Mouse (Mus musculus) ES-E14 (cell line): ENCODE data around the gene Nkpd1. TPM values are rescaled to one million over a fixed set of nuclear protein-coding genes. Genes with fewer than 3 reads are reported as not detected.

Source experiments
- DNase-seq: peaks from one replicate; pipeline ENCODE4 v3.0.0-alpha.2; 2013; ENCODE audit warnings: low read depth, low spot score
- H3K27ac ChIP-seq: 2 replicates; pipeline ENCODE4 v1.5.1; 2012; ENCODE audit warnings: low read depth, mild to moderate bottlenecking, low read length, moderate library complexity, mixed read lengths; ENCODE audit not compliant: poor library complexity, insufficient read depth, severe bottlenecking
- H3K36me3 ChIP-seq: 2 replicates; pipeline ENCODE4 v1.6.1; 2012; ENCODE audit warnings: mild to moderate bottlenecking, low read length, moderate library complexity, mixed read lengths; ENCODE audit not compliant: control insufficient read depth, poor library complexity, insufficient read depth, severe bottlenecking
- H3K4me1 ChIP-seq, 2 experiments: fragments of 150-350 bp in 1 of 2; sonication (generic) in 1 of 2; 2 replicates each; pipeline ENCODE4 v1.6.1; 2012; ENCODE audit warnings: low read length in 2 of 2, mild to moderate bottlenecking in 1 of 2, mixed read lengths in 1 of 2; ENCODE audit not compliant: control insufficient read depth in 2 of 2, insufficient read depth in 2 of 2, poor library complexity in 1 of 2
- H3K4me3 ChIP-seq, 2 experiments: fragments of 150-350 bp in 1 of 2; sonication (generic) in 1 of 2; 2 replicates each; pipeline ENCODE4 v1.5.1; 2012; ENCODE audit warnings: low read length in 2 of 2, low read depth in 1 of 2, mild to moderate bottlenecking in 1 of 2, mixed read lengths in 1 of 2; ENCODE audit not compliant: insufficient read depth in 1 of 2, poor library complexity in 1 of 2, severe bottlenecking in 1 of 2
- H3K9ac ChIP-seq: 2 replicates; pipeline ENCODE4 v1.6.1; 2012; ENCODE audit warnings: low read depth, mild to moderate bottlenecking, low read length, mixed read lengths; ENCODE audit not compliant: poor library complexity, insufficient read depth, severe bottlenecking
- H3K9me3 ChIP-seq: fragments of 150-350 bp; sonication (generic); 2 replicates; pipeline ENCODE4 v1.6.1; 2012; ENCODE audit warnings: low read depth, mild to moderate bottlenecking, low read length; ENCODE audit not compliant: control insufficient read depth, insufficient read depth
- CHD2 ChIP-seq: IDR thresholded peaks from 2 replicates; pipeline ENCODE4 v1.6.1; 2014; ENCODE audit warnings: mild to moderate bottlenecking, low read depth, low read length, inconsistent platforms
- HCFC1 ChIP-seq: IDR thresholded peaks from 2 replicates; pipeline ENCODE4 v1.6.1; 2012; ENCODE audit warnings: low read length, inconsistent platforms, borderline replicate concordance; ENCODE audit not compliant: insufficient read depth
- MAFK ChIP-seq: IDR thresholded peaks from 2 replicates; pipeline ENCODE4 v1.6.1; 2014; ENCODE audit warnings: mild to moderate bottlenecking, low read depth, low read length, inconsistent platforms; ENCODE audit not compliant: insufficient read depth
- ZC3H11A ChIP-seq: IDR thresholded peaks from 2 replicates; pipeline ENCODE4 v1.6.1; 2012; ENCODE audit warnings: low read depth, mild to moderate bottlenecking, inconsistent platforms, low read length, borderline replicate concordance
- ZNF384 ChIP-seq: IDR thresholded peaks from 2 replicates; pipeline ENCODE4 v1.6.1; 2012; ENCODE audit warnings: low read depth, low read length, inconsistent platforms
- in situ Hi-C, 2 experiments: fragments of 600-800 bp; cut with MboI; formaldehyde crosslinking; loops; one replicate each; pipeline ENCODE4 v1.15.1; 2025; ENCODE audit warnings: low sequenced_read_pairs in 2 of 2, inconsistent platforms in 1 of 2; ENCODE audit not compliant: unreplicated experiment in 2 of 2
- total RNA-seq: library from RNA; depleted of rRNA; stranded (reverse); fragments of 300-350 nt; gene quantifications from 2 replicates; pipeline ENCODE4 v1.2.3, GENCODE M21; 2012

Gene Nkpd1
- total RNA-seq, 1 experiment: 0.54 TPM

GRCm38 (mm10) chr7:19561431-19561764, 43.8 kb downstream of the Nkpd1 start:
- TF ChIP-seq ZC3H11A: no peak
- TF ChIP-seq CHD2: no peak
- TF ChIP-seq MAFK: no peak
- TF ChIP-seq HCFC1: no peak
- TF ChIP-seq ZNF384: no peak
- Histone ChIP-seq H3K4me1 (peaks cover 2 to 8% of the 10 kb centered on the region in 2 experiments; a peak in 1 of 4 replicates), H3K27ac (no peak overlapping the region), H3K9me3 (no peaks in the 10 kb centered on the region), H3K4me3 (peak overlapping the region; percentile 81 to 92), H3K9ac (peak overlapping the region; percentile 90), H3K36me3 (peaks cover 25% of the 10 kb centered on the region)
- no peak for DNase-seq
- in situ Hi-C loops: no loop called here

- in situ Hi-C loops: no loop called here
- H3K4me1 ChIP-seq: peaks cover 2 to 8% of the 10 kb centered on the region in 2 experiments; a peak in 1 of 4 replicates
- 0 out of 2 replicates have a peak overlapping the region, but pooled peaks have one; percentile 41 for H3K27ac ChIP-seq
- peak; percentile 75 for DNase-seq
- peak overlapping the region; percentile 90 for H3K9ac ChIP-seq
- peak overlapping the region; percentile 81 to 92 for H3K4me3 ChIP-seq
- no peak for TF ChIP-seq ZNF384
- TF ChIP-seq HCFC1: peak; percentile 72; the same call in 1 of the 2 replicates
- no peak for TF ChIP-seq CHD2
- TF ChIP-seq ZC3H11A: peak; percentile 100
- TF ChIP-seq MAFK: no peak
- no peaks in the 10 kb centered on the region for H3K9me3 ChIP-seq
- peaks cover 22% of the 10 kb centered on the region for H3K36me3 ChIP-seq
Observed at GRCm38 (mm10) chr7:19561765-19562642, 44.4 kb downstream of the Nkpd1 start.

GRCm38 (mm10) chr7:19562643-19563410, 45.2 kb downstream of the Nkpd1 start, which contains the start of gene Ppp1r37:
Gene Ppp1r37, minus strand, starts transcription at chr7:19563076.
- in situ Hi-C loops: no loop called here
- Histone ChIP-seq H3K9ac (peak within 1 kb of the TSS; percentile 90), H3K36me3 (peaks cover 17% of the 10 kb centered on the region), H3K9me3 (no peaks in the 10 kb centered on the region), H3K27ac (0 out of 2 replicates have a peak within 1 kb of the TSS, but pooled peaks have one; percentile 41), H3K4me3 (peak within 1 kb of the TSS; percentile 81 to 92), H3K4me1 (peaks cover 2 to 7% of the 10 kb centered on the region in 2 experiments; a peak in 1 of 4 replicates)
- no peak for DNase-seq
- TF ChIP-seq HCFC1 (no peak), MAFK (no peak), CHD2 (no peak), ZC3H11A (no peak), ZNF384 (no peak)

GRCm38 (mm10) chr7:19563884-19564283, 46.2 kb downstream of the Nkpd1 start:
- no peak overlapping the region for H3K4me3 ChIP-seq
- in situ Hi-C loops: no loop called here

More at GRCm38 (mm10) chr7:19563884-19564283, 46.2 kb downstream of the Nkpd1 start:
- peaks cover under 1 to 9% of the 10 kb centered on the region in 2 experiments; a peak in 2 of 4 replicates for H3K4me1 ChIP-seq
- TF ChIP-seq CHD2 (no peak), HCFC1 (no peak), MAFK (no peak), ZNF384 (no peak), ZC3H11A (no peak)
- no peak for DNase-seq
- H3K36me3 ChIP-seq: peaks cover 15% of the 10 kb centered on the region
- H3K9ac ChIP-seq: no peak overlapping the region
- no peaks in the 10 kb centered on the region for H3K9me3 ChIP-seq
- H3K27ac ChIP-seq: no peak overlapping the region
